Mouse (Mus musculus) hindbrain, embryonic 14.5 days (tissue): ENCODE measurements around the gene Prss32. TPM values are rescaled to one million over a fixed set of nuclear protein-coding genes. Genes with fewer than 3 reads are reported as not detected.

Source experiments
- ATAC-seq: fragments of 200-750 bp; cut with Nextera tagmentation; 2 replicates; pipeline ENCODE4 v1.8.0; 2017; ENCODE audit warnings: moderate number of reproducible peaks, mild to moderate bottlenecking, moderate TSS enrichment, moderate library complexity; ENCODE audit not compliant: low FRiP score
- DNase-seq: peaks from one replicate; pipeline ENCODE4 v3.0.0-alpha.2; 2015; ENCODE audit warnings: low spot score
- H3K27ac ChIP-seq: fragments of 300-500 bp; sonication (generic); 2 replicates; pipeline ENCODE4 v1.5.1; 2014; ENCODE audit warnings: mild to moderate bottlenecking, moderate library complexity
- H3K27me3 ChIP-seq: fragments of 300-500 bp; sonication (generic); 2 replicates; pipeline ENCODE4 v1.6.1; 2014; ENCODE audit warnings: mild to moderate bottlenecking, low read length, mixed read lengths; ENCODE audit not compliant: control insufficient read depth, insufficient read depth
- H3K36me3 ChIP-seq: fragments of 300-500 bp; sonication (generic); replicated peaks from 2 replicates; pipeline ENCODE4 v1.6.1; 2014; ENCODE audit not compliant: control insufficient read depth, insufficient read depth
- H3K4me1 ChIP-seq: fragments of 300-500 bp; sonication (generic); replicated peaks from 2 replicates; pipeline ENCODE4 v1.6.1; 2014; ENCODE audit warnings: antibody characterized with exemption, low read length, mixed read lengths; ENCODE audit not compliant: control insufficient read depth, insufficient read depth
- H3K4me2 ChIP-seq: fragments of 300-500 bp; sonication (generic); replicated peaks from 2 replicates; pipeline ENCODE4 v1.6.1; 2014; ENCODE audit warnings: mild to moderate bottlenecking, moderate library complexity
- H3K4me3 ChIP-seq: fragments of 300-500 bp; sonication (generic); replicated peaks from 2 replicates; pipeline ENCODE4 v1.5.1; 2014; ENCODE audit warnings: mild to moderate bottlenecking, low read length
- H3K9ac ChIP-seq: fragments of 300-500 bp; sonication (generic); 2 replicates; pipeline ENCODE4 v1.6.1; 2014
- H3K9me3 ChIP-seq: fragments of 300-500 bp; sonication (generic); 2 replicates; pipeline ENCODE4 v1.6.1; 2016; ENCODE audit warnings: low read length; ENCODE audit not compliant: control insufficient read depth
- WGBS: fragments of 180-500 bp; shearing (Covaris S2); extraction: QIAGEN DNeasy Blood & Tissue Kit; methylation state at CpG from one replicate; pipeline ENCODE4 v1.1.7; 2014; 5-methylcytosine and 5-hydroxymethylcytosine counted together
- polyA plus RNA-seq: library from polyadenylated mRNA; unstranded; fragments of >200 nt; fragmentation: Nextera tagmentation; extraction: Ambion mirVana; gene quantifications from 2 replicates; pipeline ENCODE4 v1.2.1, GENCODE M21; 2014

Prss32 gene
- polyA plus RNA-seq, 1 experiment from 2014 or later: not detected

DNA sequence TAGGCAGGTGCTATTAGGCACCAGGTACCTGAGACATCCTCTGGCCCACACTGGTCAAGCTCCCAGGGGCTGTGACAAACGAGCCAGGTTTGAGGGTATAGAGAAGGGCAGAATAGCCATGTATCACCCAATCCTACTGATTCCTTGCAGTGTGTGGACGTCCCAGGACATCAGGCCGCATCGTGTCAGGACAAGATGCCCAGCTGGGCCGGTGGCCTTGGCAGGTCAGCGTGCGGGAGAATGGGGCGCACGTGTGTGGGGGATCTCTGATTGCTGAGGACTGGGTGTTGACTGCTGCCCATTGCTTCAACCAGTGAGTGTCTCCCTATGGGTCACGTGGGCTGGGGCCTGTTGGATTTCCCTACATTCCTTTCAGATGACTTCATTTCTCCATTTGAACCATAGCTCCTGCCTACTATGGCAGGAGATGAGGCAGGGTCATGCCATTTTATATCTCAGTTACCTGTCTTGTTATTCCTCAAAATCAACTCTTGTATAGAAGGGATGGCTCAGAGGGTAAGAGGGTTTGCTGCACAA is 10.6 kb downstream of the Prss32 start:
- Histone ChIP-seq H3K36me3 (no peaks in the 10 kb centered on the region), H3K9ac (no peak overlapping the region), H3K27ac (no peak overlapping the region), H3K9me3 (no peaks in the 10 kb centered on the region), H3K4me3 (no peak overlapping the region), H3K4me2 (no peak overlapping the region), H3K27me3 (no peaks in the 10 kb centered on the region), H3K4me1 (no peaks in the 10 kb centered on the region)
- no peak for ATAC-seq
- no peak for DNase-seq
- WGBS: 88% methylated on average over 10 of the region's 10 CpGs

DNA sequence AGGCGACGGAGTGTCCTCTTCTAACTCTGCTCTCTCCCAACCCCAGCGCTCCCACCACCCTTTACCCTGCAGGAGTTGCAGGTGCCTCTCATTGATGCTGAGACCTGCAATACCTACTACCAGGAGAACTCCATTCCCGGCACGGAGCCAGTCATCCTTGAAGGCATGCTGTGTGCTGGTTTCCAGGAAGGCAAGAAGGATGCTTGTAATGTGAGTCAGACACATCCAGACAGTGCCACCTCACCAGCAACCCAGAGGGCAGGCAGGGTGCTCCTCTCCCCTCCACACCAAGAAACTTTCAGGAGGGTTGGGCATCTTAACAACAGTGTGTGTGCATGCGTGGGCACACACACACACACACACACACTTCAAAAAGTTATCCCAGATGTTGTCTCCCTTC is 13.5 kb downstream of the Prss32 start:
- H3K27me3 ChIP-seq: no peaks in the 10 kb centered on the region
- WGBS: 82% methylated on average over 6 of the region's 6 CpGs
- H3K4me1 ChIP-seq: no peaks in the 10 kb centered on the region
- no peak overlapping the region for H3K9ac ChIP-seq
- DNase-seq: no peak
- H3K9me3 ChIP-seq: no peaks in the 10 kb centered on the region
- no peak overlapping the region for H3K27ac ChIP-seq
- no peaks in the 10 kb centered on the region for H3K36me3 ChIP-seq
- no peak for ATAC-seq
- H3K4me2 ChIP-seq: no peak overlapping the region
- no peak overlapping the region for H3K4me3 ChIP-seq

DNA sequence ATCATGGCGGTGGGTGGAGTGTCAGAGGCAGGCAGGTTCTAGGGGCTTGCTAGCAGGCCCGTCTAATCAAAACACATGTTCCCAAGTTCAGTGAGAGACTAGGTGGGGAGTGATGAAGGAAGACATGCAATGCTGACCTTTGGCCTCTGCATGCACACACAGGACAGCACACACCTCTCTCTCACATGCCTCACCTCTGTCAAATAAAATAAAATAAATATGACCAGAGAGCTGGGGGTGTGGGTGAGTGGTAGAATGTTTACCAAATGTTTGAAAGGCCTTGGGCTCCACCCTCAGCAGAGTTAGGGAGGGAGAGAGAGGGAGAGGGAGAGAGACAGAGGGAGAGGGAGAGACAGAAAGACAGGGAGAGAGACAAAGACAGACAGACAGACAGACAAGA is 14.3 kb downstream of the Prss32 start:
- Histone ChIP-seq H3K4me2 (no peak overlapping the region), H3K4me3 (no peak overlapping the region), H3K4me1 (no peaks in the 10 kb centered on the region), H3K36me3 (no peaks in the 10 kb centered on the region), H3K27me3 (no peaks in the 10 kb centered on the region), H3K9me3 (no peaks in the 10 kb centered on the region), H3K9ac (no peak overlapping the region), H3K27ac (no peak overlapping the region)
- ATAC-seq: no peak
- DNase-seq: no peak
- 86% methylated on average over 2 of the region's 2 CpGs for WGBS

DNA sequence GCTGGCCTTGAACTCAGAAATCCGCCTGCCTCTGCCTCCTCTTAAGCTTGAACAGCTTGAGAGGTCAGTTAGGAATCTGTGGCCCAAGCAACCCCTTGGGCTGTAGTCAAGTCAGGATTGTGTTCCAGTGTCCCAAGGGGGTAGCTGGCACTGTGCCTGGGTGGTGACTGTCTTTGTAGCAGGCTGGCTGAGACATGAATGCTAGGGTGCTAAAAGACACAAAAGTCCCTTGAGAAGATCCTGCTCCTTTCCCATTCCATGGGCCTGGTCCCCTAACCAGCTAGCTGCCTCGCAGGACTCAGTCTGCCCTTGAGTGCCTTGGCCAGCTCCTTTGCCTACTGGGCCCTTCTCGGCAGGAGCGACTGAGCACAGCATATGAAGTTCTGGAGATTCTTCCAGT is 19.3 kb downstream of the Prss32 start:
- DNase-seq: no peak
- Histone ChIP-seq H3K9me3 (no peaks in the 10 kb centered on the region), H3K4me3 (no peak overlapping the region), H3K9ac (no peak overlapping the region), H3K4me1 (no peaks in the 10 kb centered on the region), H3K27me3 (no peaks in the 10 kb centered on the region), H3K4me2 (no peak overlapping the region), H3K36me3 (no peaks in the 10 kb centered on the region), H3K27ac (no peak overlapping the region)
- WGBS: 78% methylated on average over 4 of the region's 4 CpGs
- no peak for ATAC-seq

DNA sequence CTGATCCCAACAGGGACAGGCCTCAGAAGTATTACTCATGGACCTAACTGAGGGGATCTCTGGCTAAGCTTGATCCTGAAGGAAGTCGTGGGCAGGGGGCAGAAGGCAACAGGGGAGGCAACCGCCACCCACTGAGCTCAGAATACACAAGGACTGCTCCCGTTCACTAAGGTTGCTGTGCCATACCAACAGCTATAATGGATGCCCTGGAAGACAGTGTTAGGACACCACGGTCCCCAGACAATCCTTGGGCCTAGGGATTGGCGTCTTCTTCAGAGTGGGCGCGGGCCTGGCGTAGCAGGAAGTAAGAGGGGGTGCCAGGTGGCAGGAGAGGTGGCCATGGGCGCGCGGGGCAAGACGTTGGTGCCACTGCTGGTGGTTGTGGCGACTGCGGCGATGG is 24.1 kb downstream of the Prss32 start, which contains the start of gene Prss21:
Gene Prss21, plus strand, starts transcription at position 301 of the 400 bp plus-strand sequence.
- Histone ChIP-seq H3K4me2 (no peak within 1 kb of the TSS), H3K36me3 (no peaks in the 10 kb centered on the region), H3K4me3 (no peak within 1 kb of the TSS), H3K9me3 (no peaks in the 10 kb centered on the region), H3K27me3 (no peaks in the 10 kb centered on the region), H3K4me1 (no peaks in the 10 kb centered on the region), H3K9ac (no peak within 1 kb of the TSS), H3K27ac (no peak within 1 kb of the TSS)
- ATAC-seq (no peak), DNase-seq (no peak)
- 84% methylated on average over 15 of the region's 15 CpGs for WGBS

DNA sequence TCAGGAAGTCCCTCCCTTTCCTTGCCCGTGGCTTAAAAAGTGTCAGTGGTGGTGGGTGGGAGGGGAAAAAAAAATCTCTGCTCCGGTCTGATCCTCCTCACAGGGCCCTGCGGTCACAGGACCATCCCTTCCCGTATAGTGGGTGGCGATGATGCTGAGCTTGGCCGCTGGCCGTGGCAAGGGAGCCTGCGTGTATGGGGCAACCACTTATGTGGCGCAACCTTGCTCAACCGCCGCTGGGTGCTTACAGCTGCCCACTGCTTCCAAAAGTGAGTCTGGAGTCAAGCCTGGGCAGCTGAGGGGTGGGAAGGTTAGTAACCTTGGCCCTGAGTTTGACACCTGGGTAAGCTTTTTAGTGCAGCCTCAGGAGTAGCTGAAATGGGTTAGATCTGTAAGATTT is 24.9 kb downstream of the Prss32 start:
- H3K4me2 ChIP-seq: no peak overlapping the region
- H3K27me3 ChIP-seq: no peaks in the 10 kb centered on the region
- H3K4me1 ChIP-seq: no peaks in the 10 kb centered on the region
- no peak overlapping the region for H3K4me3 ChIP-seq
- DNase-seq (no peak), ATAC-seq (no peak)
- WGBS: 95% methylated on average over 11 of the region's 11 CpGs
- H3K27ac ChIP-seq: no peak overlapping the region
- H3K36me3 ChIP-seq: no peaks in the 10 kb centered on the region
- H3K9ac ChIP-seq: no peak overlapping the region
- H3K9me3 ChIP-seq: no peaks in the 10 kb centered on the region

DNA sequence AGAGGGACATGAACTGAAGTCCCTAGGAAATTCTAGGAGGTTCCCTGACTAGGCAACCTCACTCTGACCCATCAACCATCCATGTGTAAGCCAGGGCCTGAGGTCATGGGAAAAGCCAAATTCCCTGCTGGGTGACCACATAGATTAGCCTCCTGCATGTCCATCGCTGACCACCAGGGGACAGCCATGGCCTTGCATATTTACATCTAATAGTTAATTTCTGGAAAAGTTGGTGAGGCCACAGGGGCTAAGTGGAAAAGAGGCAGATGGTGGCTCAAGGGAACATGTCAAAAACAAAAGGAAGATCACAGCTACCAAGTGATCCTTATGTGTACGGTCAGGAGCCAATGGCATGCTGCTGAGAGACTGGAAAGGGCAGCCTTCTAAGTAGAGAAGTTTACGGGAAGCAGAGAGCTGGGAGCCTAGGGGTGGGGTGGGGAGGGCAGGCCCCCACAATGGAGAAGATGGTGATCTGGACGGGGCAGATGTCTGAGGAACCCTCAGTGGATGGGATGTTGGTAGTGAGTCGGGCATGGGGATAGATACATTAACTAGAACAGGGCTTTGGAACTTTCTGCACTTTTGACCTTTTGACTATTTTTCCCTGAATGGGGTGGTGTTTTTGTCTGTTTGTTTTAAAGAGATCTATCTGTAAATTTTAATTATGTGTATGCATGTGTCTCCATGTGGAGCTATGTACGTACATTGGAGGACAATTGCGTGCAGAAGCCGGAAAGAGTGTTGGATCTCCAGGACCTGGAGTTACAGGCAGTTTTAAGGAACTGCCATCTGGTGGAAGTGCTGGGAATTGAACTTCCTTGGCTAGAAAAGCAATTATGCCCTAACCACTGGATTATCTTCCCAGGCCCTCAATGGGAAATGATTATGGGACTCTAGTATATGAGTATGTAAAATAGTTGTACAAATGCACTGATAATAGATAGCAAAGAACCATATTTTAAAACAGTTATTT is 30.5 kb downstream of the Prss32 start:
- Histone ChIP-seq H3K4me1 (no peaks in the 10 kb centered on the region), H3K4me3 (no peak overlapping the region), H3K27ac (no peak overlapping the region), H3K9me3 (no peaks in the 10 kb centered on the region), H3K9ac (no peak overlapping the region), H3K36me3 (no peaks in the 10 kb centered on the region), H3K27me3 (no peaks in the 10 kb centered on the region), H3K4me2 (no peak overlapping the region)
- ATAC-seq: no peak
- WGBS: 48% methylated on average over 8 of the region's 8 CpGs
- DNase-seq: peak; percentile 52

DNA sequence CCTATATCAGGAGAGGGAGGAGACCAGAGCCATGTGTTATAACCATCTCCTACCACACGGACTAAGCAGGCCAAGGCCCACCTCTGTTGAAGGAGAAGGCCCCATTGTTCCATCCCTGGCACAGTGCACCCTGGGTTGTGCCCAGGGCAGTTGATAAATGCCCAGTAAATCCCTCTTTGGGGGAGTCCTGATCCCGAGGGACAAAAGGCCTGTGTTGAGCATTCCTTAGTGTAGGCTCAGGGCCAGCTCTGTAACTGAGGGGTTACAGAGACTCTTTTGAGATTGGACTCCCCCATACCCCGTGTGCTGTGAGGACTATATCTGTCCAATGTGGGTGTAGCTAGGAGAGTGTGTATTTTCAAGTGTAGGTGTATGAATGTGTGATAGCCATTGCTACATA is 33.1 kb downstream of the Prss32 start:
- WGBS: 45% methylated on average over 3 of the region's 3 CpGs
- DNase-seq (peak; percentile 30), ATAC-seq (peak; percentile 77)
- H3K27me3 ChIP-seq: no peaks in the 10 kb centered on the region
- H3K9me3 ChIP-seq: no peaks in the 10 kb centered on the region
- no peak overlapping the region for H3K4me3 ChIP-seq
- no peaks in the 10 kb centered on the region for H3K36me3 ChIP-seq
- no peaks in the 10 kb centered on the region for H3K4me1 ChIP-seq
- H3K4me2 ChIP-seq: no peak overlapping the region
- no peak overlapping the region for H3K9ac ChIP-seq
- no peak overlapping the region for H3K27ac ChIP-seq

DNA sequence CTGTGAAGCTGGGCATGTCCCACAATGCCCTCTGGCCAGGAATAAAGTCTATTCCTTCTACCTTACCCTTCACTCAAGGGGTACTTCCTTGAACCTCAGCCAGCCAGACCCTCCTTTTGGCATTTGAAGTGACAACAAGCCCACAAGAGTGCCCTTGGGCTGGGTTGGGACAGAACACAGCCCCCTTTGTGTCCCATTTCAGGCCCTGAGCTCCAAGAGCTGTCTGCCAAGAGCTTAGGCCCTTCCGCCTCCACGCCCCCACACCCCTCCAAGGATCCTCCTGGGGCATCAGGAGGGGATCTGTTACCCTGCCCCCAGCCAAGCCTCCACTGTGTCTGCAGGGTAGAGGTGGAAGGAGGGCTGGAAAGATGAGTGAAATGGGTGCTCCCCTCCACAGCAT is 33.5 kb downstream of the Prss32 start:
- WGBS: 82% methylated on average over 2 of the region's 2 CpGs
- no peak overlapping the region for H3K27ac ChIP-seq
- peak; percentile 25 for DNase-seq

More for the DNA sequence above, 33.5 kb downstream of the Prss32 start:
- H3K27me3 ChIP-seq: no peaks in the 10 kb centered on the region
- no peaks in the 10 kb centered on the region for H3K9me3 ChIP-seq
- H3K36me3 ChIP-seq: no peaks in the 10 kb centered on the region
- no peak overlapping the region for H3K4me2 ChIP-seq
- peak; percentile 63 for ATAC-seq
- no peak overlapping the region for H3K4me3 ChIP-seq
- no peaks in the 10 kb centered on the region for H3K4me1 ChIP-seq
- H3K9ac ChIP-seq: no peak overlapping the region
